Mouse (Mus musculus) left cerebral cortex, postnatal 10 days (tissue): Measurements from ENCODE around the gene Cdk4. TPM values are rescaled to one million over a fixed set of nuclear protein-coding genes. Genes with fewer than 3 reads are reported as not detected.

Source experiments
- total RNA-seq, 2 experiments: library from RNA; stranded (reverse); gene quantifications; 2 replicates each; pipeline ENCODE4 v1.2.3; 2021

Gene Cdk4
- total RNA-seq, 2 experiments from 2014 or later = 114 to 123 TPM

Other genes with a start within 250 kb of the Cdk4 start
- gene Atp23, start 162.2 kb upstream of the Cdk4 start, total RNA-seq = 10 to 100 TPM in 1 of 2 experiments, 1 to 10 TPM in 1; 8.6 to 10.2 TPM
- gene Ctdsp2, start 84.8 kb upstream of the Cdk4 start, total RNA-seq = 10 to 100 TPM; 54.2 to 62.9 TPM
- gene Avil, start 62.8 kb upstream of the Cdk4 start, total RNA-seq = under 1 TPM; 0.14 to 0.17 TPM
- gene Tsfm, start 32.7 kb upstream of the Cdk4 start, total RNA-seq = 10 to 100 TPM; 28.6 to 31.0 TPM
- 10 to 100 TPM; 10.7 to 12.4 TPM for gene Mettl1, start 22.1 kb upstream of the Cdk4 start, total RNA-seq
- gene Eef1akmt3, start 22.0 kb upstream of the Cdk4 start, total RNA-seq = under 1 TPM; 0.28 to 0.49 TPM
- under 1 TPM; 0.36 to 0.49 TPM for gene Cyp27b1, start 15.3 kb upstream of the Cdk4 start, total RNA-seq
- 10 to 100 TPM; 49.6 to 49.8 TPM for gene March9, start 3.4 kb upstream of the Cdk4 start, total RNA-seq
- 10 to 100 TPM; 65.2 to 67.9 TPM for gene Tspan31, start 6.7 kb downstream of the Cdk4 start, total RNA-seq
- gene Agap2, start 11.8 kb downstream of the Cdk4 start, total RNA-seq = 100 to 1,000 TPM; 558 to 572 TPM
- gene Os9, start 57.6 kb downstream of the Cdk4 start, total RNA-seq = 100 to 1,000 TPM; 103 to 107 TPM
- gene B4galnt1, start 101.7 kb downstream of the Cdk4 start, total RNA-seq = 100 to 1,000 TPM; 105 to 107 TPM
- gene Slc26a10, start 117.1 kb downstream of the Cdk4 start, total RNA-seq = 1 to 10 TPM; 1.0 to 1.2 TPM
- 10 to 100 TPM; 65.2 to 69.1 TPM for gene Arhgef25, start 126.5 kb downstream of the Cdk4 start, total RNA-seq
- gene Dtx3, start 132.2 kb downstream of the Cdk4 start, total RNA-seq = 100 to 1,000 TPM; 182 to 185 TPM
- 10 to 100 TPM; 42.2 to 47.4 TPM for gene Pip4k2c, start 148.1 kb downstream of the Cdk4 start, total RNA-seq
- 100 to 1,000 TPM; 468 to 479 TPM for gene Kif5a, start 199.8 kb downstream of the Cdk4 start, total RNA-seq
- 100 to 1,000 TPM; 322 to 330 TPM for gene Dctn2, start 202.8 kb downstream of the Cdk4 start, total RNA-seq
- 10 to 100 TPM; 37.4 to 45.5 TPM for gene Mbd6, start 225.5 kb downstream of the Cdk4 start, total RNA-seq
- gene Mars, start 248.3 kb downstream of the Cdk4 start, total RNA-seq = 10 to 100 TPM; 59.1 to 62.0 TPM